Mouse (Mus musculus) embryonic facial prominence, embryonic 11.5 days (tissue): Measurements from ENCODE around the gene Sh3bp4. TPM values are rescaled to one million over a fixed set of nuclear protein-coding genes. Genes with fewer than 3 reads are reported as not detected.

Source experiments
- ATAC-seq: fragments of 200-750 bp; cut with Nextera tagmentation; replicated peaks from 2 replicates; pipeline ENCODE4 v1.8.0; 2017; ENCODE audit warnings: low read depth; ENCODE audit not compliant: insufficient number of reproducible peaks, low FRiP score, low TSS enrichment
- DNase-seq: peaks from one replicate; pipeline ENCODE4 v3.0.0-alpha.2; 2015; ENCODE audit warnings: low spot score
- H3K27ac ChIP-seq: fragments of 300-500 bp; sonication (generic); replicated peaks from 2 replicates; pipeline ENCODE4 v1.5.1; 2014; ENCODE audit warnings: mild to moderate bottlenecking, low read depth, low read length, control low read depth
- H3K27me3 ChIP-seq: fragments of 300-500 bp; sonication (generic); 2 replicates; pipeline ENCODE4 v1.6.1; 2014; ENCODE audit warnings: mild to moderate bottlenecking, low read length, moderate library complexity, mixed read lengths; ENCODE audit not compliant: control insufficient read depth, insufficient read depth
- H3K36me3 ChIP-seq: fragments of 300-500 bp; sonication (generic); replicated peaks from 2 replicates; pipeline ENCODE4 v1.6.1; 2014; ENCODE audit warnings: low read depth, mild to moderate bottlenecking, low read length, moderate library complexity, mixed read lengths; ENCODE audit not compliant: control insufficient read depth, insufficient read depth
- H3K4me1 ChIP-seq: fragments of 300-500 bp; sonication (generic); 2 replicates; pipeline ENCODE4 v1.6.1; 2014; ENCODE audit warnings: low read length, mixed read lengths; ENCODE audit not compliant: control insufficient read depth, insufficient read depth
- H3K4me2 ChIP-seq: fragments of 300-500 bp; sonication (generic); 2 replicates; pipeline ENCODE4 v1.6.1; 2014; ENCODE audit warnings: low read depth, mild to moderate bottlenecking, control low read depth, low read length, moderate library complexity
- H3K4me3 ChIP-seq: fragments of 300-500 bp; sonication (generic); 2 replicates; pipeline ENCODE4 v1.5.1; 2014; ENCODE audit warnings: low read depth, low read length, control low read depth
- H3K9ac ChIP-seq: fragments of 300-500 bp; sonication (generic); replicated peaks from 2 replicates; pipeline ENCODE4 v1.6.1; 2014; ENCODE audit warnings: mild to moderate bottlenecking, control low read depth, low read length
- H3K9me3 ChIP-seq: fragments of 300-500 bp; sonication (generic); replicated peaks from 2 replicates; pipeline ENCODE4 v1.6.1; 2016; ENCODE audit warnings: mild to moderate bottlenecking, low read length, inconsistent platforms, mixed read lengths; ENCODE audit not compliant: control insufficient read depth
- WGBS: fragments of 180-500 bp; shearing (Covaris S2); extraction: QIAGEN DNeasy Blood & Tissue Kit; methylation state at CpG from one replicate; pipeline ENCODE4 v1.1.7; 2014; 5-methylcytosine and 5-hydroxymethylcytosine counted together
- polyA plus RNA-seq: library from polyadenylated mRNA; unstranded; fragments of >200 nt; fragmentation: Nextera tagmentation; extraction: Ambion mirVana; gene quantifications from 2 replicates; pipeline ENCODE4 v1.2.1, GENCODE M21; 2014

Sh3bp4 gene
- polyA plus RNA-seq, 1 experiment from 2014 or later, result 22.0 TPM

GRCm38 (mm10) chr1:89184111-89184785, 114.0 kb downstream of the Sh3bp4 start:
- no peak overlapping the region for H3K4me2 ChIP-seq
- no peak overlapping the region for H3K27ac ChIP-seq
- no peaks in the 10 kb centered on the region for H3K27me3 ChIP-seq
- no peak overlapping the region for H3K9ac ChIP-seq
- no peaks in the 10 kb centered on the region for H3K4me1 ChIP-seq
- H3K9me3 ChIP-seq, result no peaks in the 10 kb centered on the region
- ATAC-seq, result no peak
- WGBS, result 77% methylated on average over 6 of the region's 6 CpGs
- no peaks in the 10 kb centered on the region for H3K36me3 ChIP-seq
- no peak overlapping the region for H3K4me3 ChIP-seq
- DNase-seq, result no peak

- Histone ChIP-seq H3K36me3 (no peaks in the 10 kb centered on the region), H3K9me3 (no peaks in the 10 kb centered on the region), H3K27me3 (no peaks in the 10 kb centered on the region), H3K27ac (no peak overlapping the region), H3K4me1 (no peaks in the 10 kb centered on the region), H3K9ac (no peak overlapping the region), H3K4me3 (no peak overlapping the region), H3K4me2 (no peak overlapping the region)
- ATAC-seq (no peak), DNase-seq (no peak)
These were observed 114.6 kb downstream of the Sh3bp4 start for GRCm38 (mm10) chr1:89184839-89185238.

DNA sequence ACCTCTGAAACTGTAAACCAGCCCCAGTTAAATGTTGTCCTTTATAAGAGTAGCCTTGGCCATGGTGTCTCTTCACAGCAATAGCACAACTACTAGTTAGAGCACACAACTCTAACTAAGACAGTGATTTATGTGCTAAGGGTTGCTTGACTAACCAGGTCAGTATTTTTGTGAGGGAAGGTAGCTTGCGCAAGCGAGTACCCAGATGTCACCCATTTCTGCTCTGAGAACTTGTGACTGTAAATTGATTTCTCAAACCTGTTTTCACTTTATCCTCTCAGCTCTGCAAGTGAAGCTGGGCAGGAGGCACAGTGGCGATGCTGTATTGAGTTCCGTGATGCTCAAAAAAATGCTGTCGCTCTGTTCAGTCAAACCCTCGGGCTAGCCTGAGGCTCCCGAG, 117.2 kb downstream of the Sh3bp4 start:
- Histone ChIP-seq H3K36me3 (no peaks in the 10 kb centered on the region), H3K9ac (no peak overlapping the region), H3K9me3 (no peaks in the 10 kb centered on the region), H3K4me2 (no peak overlapping the region), H3K27ac (no peak overlapping the region), H3K4me1 (no peaks in the 10 kb centered on the region), H3K4me3 (no peak overlapping the region), H3K27me3 (no peaks in the 10 kb centered on the region)
- no peak for ATAC-seq
- WGBS, result 90% methylated on average over 7 of the region's 7 CpGs
- no peak for DNase-seq

DNA sequence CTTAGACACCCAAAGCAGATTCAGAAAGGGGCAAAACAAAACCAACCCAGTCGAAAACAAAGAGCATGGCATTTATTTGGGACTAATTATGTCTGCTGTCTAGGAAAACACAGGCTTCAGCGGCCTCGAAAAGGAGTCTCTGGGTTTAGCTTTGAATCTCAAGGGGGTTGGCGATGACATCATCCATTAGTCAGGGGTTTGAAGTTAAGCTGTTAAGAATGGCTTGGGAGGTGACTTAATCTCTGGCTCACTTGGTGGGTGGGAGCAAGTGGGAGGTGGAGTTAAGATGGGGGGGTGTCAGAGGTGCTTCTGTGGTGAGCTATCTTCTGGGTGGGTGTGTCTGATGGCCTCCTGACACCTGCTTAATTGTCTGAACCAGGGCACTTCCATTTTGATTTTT, 117.9 kb downstream of the Sh3bp4 start:
- Histone ChIP-seq H3K4me3 (no peak overlapping the region), H3K4me2 (no peak overlapping the region), H3K36me3 (no peaks in the 10 kb centered on the region), H3K4me1 (no peaks in the 10 kb centered on the region), H3K9ac (no peak overlapping the region), H3K9me3 (no peaks in the 10 kb centered on the region), H3K27me3 (no peaks in the 10 kb centered on the region), H3K27ac (no peak overlapping the region)
- no peak for ATAC-seq
- peak; percentile 39 for DNase-seq
- WGBS, result 44% methylated on average over 4 of the region's 4 CpGs

DNA sequence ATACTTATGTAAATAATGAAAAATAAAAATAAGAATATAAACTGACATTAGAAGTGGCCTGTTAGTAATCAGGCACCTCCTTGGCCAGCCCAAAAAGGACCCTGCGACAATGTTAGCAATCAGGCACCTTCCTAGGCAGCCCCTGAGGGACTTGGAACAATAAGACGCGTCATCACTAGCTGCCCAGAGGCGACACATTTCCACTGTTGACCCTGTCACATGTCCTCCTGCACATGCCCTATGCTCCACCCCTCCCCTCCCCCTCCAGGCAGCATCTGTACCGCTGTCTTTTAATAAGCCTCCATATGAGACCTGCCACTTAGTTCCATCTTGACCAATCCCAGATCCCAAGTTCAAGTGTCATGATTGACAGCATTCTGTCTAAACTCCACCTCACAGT, 119.0 kb downstream of the Sh3bp4 start:
- Histone ChIP-seq H3K4me2 (no peak overlapping the region), H3K4me3 (no peak overlapping the region), H3K27me3 (no peaks in the 10 kb centered on the region), H3K27ac (no peak overlapping the region), H3K9me3 (no peaks in the 10 kb centered on the region), H3K4me1 (no peaks in the 10 kb centered on the region), H3K36me3 (no peaks in the 10 kb centered on the region), H3K9ac (no peak overlapping the region)
- ATAC-seq (no peak), DNase-seq (no peak)
- 71% methylated on average over 5 of the region's 5 CpGs for WGBS

DNA sequence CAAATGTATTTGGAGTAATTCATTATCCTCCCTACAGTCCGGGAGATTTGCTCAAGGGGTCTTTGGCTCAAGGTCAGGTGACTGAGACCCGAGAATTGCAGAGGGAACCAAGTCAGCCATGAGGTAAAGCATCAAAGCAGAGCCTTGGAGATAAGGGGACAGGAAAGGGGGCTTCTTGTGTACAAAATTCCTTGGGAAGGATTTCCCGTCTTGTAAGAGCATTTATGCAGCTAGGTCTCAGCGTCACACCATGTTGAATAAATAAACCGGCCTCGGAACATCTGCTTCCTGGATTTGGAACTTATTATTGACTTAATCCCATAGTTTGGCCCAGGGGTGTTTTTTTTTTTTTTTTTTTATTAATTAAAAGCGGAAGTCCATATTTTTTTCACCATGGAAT, 120.4 kb downstream of the Sh3bp4 start:
- no peaks in the 10 kb centered on the region for H3K9me3 ChIP-seq
- no peaks in the 10 kb centered on the region for H3K27me3 ChIP-seq
- WGBS, result 24% methylated on average over 7 of the region's 7 CpGs
- H3K4me2 ChIP-seq, result no peak overlapping the region
- DNase-seq, result peak; percentile 70
- H3K4me1 ChIP-seq, result no peaks in the 10 kb centered on the region
- no peak overlapping the region for H3K9ac ChIP-seq
- H3K36me3 ChIP-seq, result no peaks in the 10 kb centered on the region
- no peak for ATAC-seq
- no peak overlapping the region for H3K4me3 ChIP-seq
- no peak overlapping the region for H3K27ac ChIP-seq

GRCm38 (mm10) chr1:89191127-89191740, 121.0 kb downstream of the Sh3bp4 start:
- Histone ChIP-seq H3K27ac (0 out of 2 replicates have a peak overlapping the region, but pooled peaks have one; percentile 1), H3K4me1 (no peaks in the 10 kb centered on the region)
- WGBS, result 8% methylated on average over 11 of the region's 11 CpGs

DNA sequence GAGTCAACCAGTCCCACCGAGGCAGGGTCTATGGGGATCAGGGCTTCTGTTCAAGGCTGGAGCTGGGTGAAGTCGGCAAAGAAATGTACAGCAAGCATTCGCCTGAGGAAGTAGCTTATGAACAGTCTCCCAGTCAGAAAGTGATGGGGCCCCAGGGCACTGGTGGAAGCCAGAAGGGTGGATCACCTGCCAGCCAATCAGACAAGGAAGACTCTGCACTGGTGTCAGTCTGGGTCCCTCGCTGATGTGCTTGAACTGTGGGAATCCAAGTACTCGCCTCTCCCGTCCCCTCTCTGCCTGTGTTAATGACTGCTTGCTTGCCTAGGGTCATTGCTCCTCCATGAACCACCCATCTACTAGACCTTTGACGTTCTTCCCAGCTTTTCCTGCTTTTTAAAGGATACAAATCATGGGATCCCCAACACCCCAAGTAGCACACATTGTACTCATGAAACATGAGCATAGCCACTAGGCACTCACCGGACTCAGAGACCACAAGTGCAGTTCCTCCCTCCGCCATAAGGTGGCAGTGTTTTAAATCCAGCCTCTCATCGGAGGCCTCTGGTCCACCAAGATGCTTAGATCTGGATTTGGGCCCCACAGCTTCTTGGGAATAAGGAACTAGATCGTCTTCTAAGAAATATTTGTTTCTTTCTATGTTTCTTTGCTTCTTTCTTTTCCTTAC, 122.5 kb downstream of the Sh3bp4 start:
- DNase-seq (peak; percentile 73), ATAC-seq (no peak)
- WGBS, result 63% methylated on average over 11 of the region's 11 CpGs
- Histone ChIP-seq H3K4me3 (no peak overlapping the region), H3K27ac (no peak overlapping the region), H3K36me3 (no peaks in the 10 kb centered on the region), H3K9ac (no peak overlapping the region), H3K9me3 (no peaks in the 10 kb centered on the region), H3K4me2 (no peak overlapping the region), H3K4me1 (no peaks in the 10 kb centered on the region), H3K27me3 (no peaks in the 10 kb centered on the region)

More at GRCm38 (mm10) chr1:89191127-89191740, 121.0 kb downstream of the Sh3bp4 start:
- Histone ChIP-seq H3K27me3 (no peaks in the 10 kb centered on the region), H3K9ac (no peak overlapping the region), H3K4me3 (no peak overlapping the region), H3K9me3 (no peaks in the 10 kb centered on the region), H3K4me2 (no peak overlapping the region), H3K36me3 (no peaks in the 10 kb centered on the region)
- DNase-seq (peak; percentile 84), ATAC-seq (0 out of 2 replicates have a peak, but pooled peaks have one; percentile 30)
